Mouse (Mus musculus) megakaryocyte progenitor cell, adult 5-6 weeks (primary cell): ENCODE results near the gene Daw1. TPM values are rescaled to one million over a fixed set of nuclear protein-coding genes. Genes with fewer than 3 reads are reported as not detected.

Source experiments
- ATAC-seq: replicated peaks from 2 replicates; pipeline ENCODE4 v1.8.0; 2016; ENCODE audit warnings: mild to moderate bottlenecking, moderate TSS enrichment, inconsistent platforms; ENCODE audit not compliant: poor library complexity
- total RNA-seq, 2 experiments: library from RNA; stranded (forward) in 1 of 2; stranded (reverse) in 1 of 2; fragments of 157-497, 149-512 nt in 1 of 2; fragments of 200-1000 nt in 1 of 2; gene quantifications; 2 replicates each; pipeline versions ENCODE4 v1.2.3 to v1.2.4; 2015 to 2017

Daw1 gene
- total RNA-seq, 2 experiments from 2014 or later = not detected

- no peak for ATAC-seq
Measured at GRCm38 (mm10) chr1:83181418-83181817, 21.9 kb downstream of the Daw1 start.

GRCm38 (mm10) chr1:83187154-83187553 lies 27.6 kb downstream of the Daw1 start:
- peak; percentile 72 for ATAC-seq

GRCm38 (mm10) chr1:83209981-83210380 lies 50.4 kb downstream of the Daw1 start:
- no peak for ATAC-seq

- ATAC-seq = no peak
Measured at GRCm38 (mm10) chr1:83218260-83218659, 58.7 kb downstream of the Daw1 start.

GRCm38 (mm10) chr1:83223072-83223471 lies 63.5 kb downstream of the Daw1 start:
- no peak for ATAC-seq

GRCm38 (mm10) chr1:83224423-83224960 lies 64.9 kb downstream of the Daw1 start:
- ATAC-seq = no peak

GRCm38 (mm10) chr1:83227946-83228345 lies 68.4 kb downstream of the Daw1 start:
- ATAC-seq = no peak

GRCm38 (mm10) chr1:83248235-83248746 lies 88.7 kb downstream of the Daw1 start:
- ATAC-seq = no peak

GRCm38 (mm10) chr1:83251746-83252145 lies 92.2 kb downstream of the Daw1 start:
- no peak for ATAC-seq

Other genes starting within 250 kb of the Daw1 start
- gene A030005L19Rik, start 246.4 kb upstream of the Daw1 start, total RNA-seq (2015) = not detected in 2 replicates
- gene A030005L19Rik, start 246.4 kb upstream of the Daw1 start, total RNA-seq (2017) = not detected in 2 replicates
- 0.17 TPM in 1 of 2 replicates, not detected in the other for gene A030014E15Rik, start 234.8 kb upstream of the Daw1 start, total RNA-seq (2015)
- not detected in 2 replicates for gene A030014E15Rik, start 234.8 kb upstream of the Daw1 start, total RNA-seq (2017)
- not detected in 2 replicates for gene Gm6217, start 228.4 kb upstream of the Daw1 start, total RNA-seq (2015)
- gene Gm6217, start 228.4 kb upstream of the Daw1 start, total RNA-seq (2017) = not detected in 2 replicates
- not detected in 2 replicates for gene A030003K21Rik, start 216.4 kb upstream of the Daw1 start, total RNA-seq (2015)
- not detected in 2 replicates for gene A030003K21Rik, start 216.4 kb upstream of the Daw1 start, total RNA-seq (2017)
- not detected in 2 replicates for gene Gm7544, start 203.7 kb upstream of the Daw1 start, total RNA-seq (2015)
- gene Gm7544, start 203.7 kb upstream of the Daw1 start, total RNA-seq (2017) = not detected in 2 replicates
- gene Gm47955, start 199.5 kb upstream of the Daw1 start, total RNA-seq (2015) = not detected in 2 replicates
- gene Gm47955, start 199.5 kb upstream of the Daw1 start, total RNA-seq (2017) = not detected in 2 replicates
- gene Gm47959, start 159.2 kb upstream of the Daw1 start, total RNA-seq (2015) = not detected in 2 replicates
- not detected in 2 replicates for gene Gm47959, start 159.2 kb upstream of the Daw1 start, total RNA-seq (2017)
- gene Slc19a3, start 121.3 kb upstream of the Daw1 start, total RNA-seq (2015) = not detected in 2 replicates
- gene Slc19a3, start 121.3 kb upstream of the Daw1 start, total RNA-seq (2017) = not detected in 2 replicates
- gene Krtap28-10, start 117.3 kb upstream of the Daw1 start, total RNA-seq (2015) = not detected in 2 replicates
- not detected in 2 replicates for gene Krtap28-10, start 117.3 kb upstream of the Daw1 start, total RNA-seq (2017)
- not detected in 2 replicates for gene Gm47969, start 114.8 kb upstream of the Daw1 start, total RNA-seq (2015)
- gene Gm47969, start 114.8 kb upstream of the Daw1 start, total RNA-seq (2017) = not detected in 2 replicates
- not detected in 2 replicates for gene A030005K14Rik, start 100.4 kb upstream of the Daw1 start, total RNA-seq (2015)
- gene A030005K14Rik, start 100.4 kb upstream of the Daw1 start, total RNA-seq (2017) = not detected in 2 replicates
- not detected in 2 replicates for gene Krtap28-13, start 98.8 kb upstream of the Daw1 start, total RNA-seq (2015)
- not detected in 2 replicates for gene Krtap28-13, start 98.8 kb upstream of the Daw1 start, total RNA-seq (2017)
- not detected in 2 replicates for gene Ccl20, start 43.0 kb upstream of the Daw1 start, total RNA-seq (2015)
- not detected in 2 replicates for gene Ccl20, start 43.0 kb upstream of the Daw1 start, total RNA-seq (2017)
- gene Sphkap, start 248.4 kb downstream of the Daw1 start, total RNA-seq (2015) = not detected in 2 replicates
- not detected in 2 replicates for gene Sphkap, start 248.4 kb downstream of the Daw1 start, total RNA-seq (2017)